Mouse (Mus musculus) forebrain, embryonic 12.5 days (tissue): ENCODE measurements at regions not wholly inside any gene's neighbourhood (a gene's known extent, or its start where the extent isn't known, plus 50 kb on each side); places are given as distances from the start of the nearest gene placed in this dataset.

Source experiments
- ATAC-seq: fragments of 200-750 bp; cut with Nextera tagmentation; 2 replicates; pipeline ENCODE4 v1.8.0; 2017; ENCODE audit warnings: moderate TSS enrichment; ENCODE audit not compliant: low FRiP score
- H3K27ac ChIP-seq: fragments of 300-500 bp; sonication (generic); 2 replicates; pipeline ENCODE4 v1.5.1; 2016; ENCODE audit warnings: mild to moderate bottlenecking
- H3K27me3 ChIP-seq: fragments of 300-500 bp; sonication (generic); 2 replicates; pipeline ENCODE4 v1.6.1; 2016; ENCODE audit warnings: mild to moderate bottlenecking
- H3K36me3 ChIP-seq: fragments of 300-500 bp; sonication (generic); replicated peaks from 2 replicates; pipeline ENCODE4 v1.6.1; 2016; ENCODE audit warnings: mild to moderate bottlenecking
- H3K4me1 ChIP-seq: fragments of 300-500 bp; sonication (generic); 2 replicates; pipeline ENCODE4 v1.6.1; 2016
- H3K4me2 ChIP-seq: fragments of 300-500 bp; sonication (generic); 2 replicates; pipeline ENCODE4 v1.6.1; 2016; ENCODE audit warnings: mild to moderate bottlenecking, moderate library complexity
- H3K4me3 ChIP-seq: fragments of 300-500 bp; sonication (generic); replicated peaks from 2 replicates; pipeline ENCODE4 v1.5.1; 2016; ENCODE audit warnings: mild to moderate bottlenecking
- H3K9ac ChIP-seq: fragments of 300-500 bp; sonication (generic); 2 replicates; pipeline ENCODE4 v1.6.1; 2016; ENCODE audit warnings: mild to moderate bottlenecking
- H3K9me3 ChIP-seq: fragments of 300-500 bp; sonication (generic); 2 replicates; pipeline ENCODE4 v1.6.1; 2016
- WGBS: fragments of 180-500 bp; shearing (Covaris S2); methylation state at CpG from one replicate; pipeline ENCODE4 v1.1.7; 2016; 5-methylcytosine and 5-hydroxymethylcytosine counted together

GRCm38 (mm10) chr2:148148272-148148671, 101.5 kb upstream of the Foxa2 start:
- Histone ChIP-seq H3K4me2 (no peak overlapping the region), H3K4me1 (no peaks in the 10 kb centered on the region), H3K27me3 (no peaks in the 10 kb centered on the region), H3K9me3 (no peaks in the 10 kb centered on the region), H3K9ac (no peak overlapping the region), H3K27ac (no peak overlapping the region), H3K4me3 (no peak overlapping the region), H3K36me3 (no peaks in the 10 kb centered on the region)
- no peak for ATAC-seq

GRCm38 (mm10) chr2:148149426-148149825, 102.7 kb upstream of the Foxa2 start:
- H3K4me2 ChIP-seq: no peak overlapping the region
- no peak overlapping the region for H3K4me3 ChIP-seq
- H3K9ac ChIP-seq: no peak overlapping the region
- H3K27me3 ChIP-seq: no peaks in the 10 kb centered on the region
- H3K9me3 ChIP-seq: no peaks in the 10 kb centered on the region
- no peaks in the 10 kb centered on the region for H3K4me1 ChIP-seq
- no peak for ATAC-seq
- no peak overlapping the region for H3K27ac ChIP-seq
- H3K36me3 ChIP-seq: no peaks in the 10 kb centered on the region
- 82% methylated on average over 1 of the region's 1 CpGs for WGBS

DNA sequence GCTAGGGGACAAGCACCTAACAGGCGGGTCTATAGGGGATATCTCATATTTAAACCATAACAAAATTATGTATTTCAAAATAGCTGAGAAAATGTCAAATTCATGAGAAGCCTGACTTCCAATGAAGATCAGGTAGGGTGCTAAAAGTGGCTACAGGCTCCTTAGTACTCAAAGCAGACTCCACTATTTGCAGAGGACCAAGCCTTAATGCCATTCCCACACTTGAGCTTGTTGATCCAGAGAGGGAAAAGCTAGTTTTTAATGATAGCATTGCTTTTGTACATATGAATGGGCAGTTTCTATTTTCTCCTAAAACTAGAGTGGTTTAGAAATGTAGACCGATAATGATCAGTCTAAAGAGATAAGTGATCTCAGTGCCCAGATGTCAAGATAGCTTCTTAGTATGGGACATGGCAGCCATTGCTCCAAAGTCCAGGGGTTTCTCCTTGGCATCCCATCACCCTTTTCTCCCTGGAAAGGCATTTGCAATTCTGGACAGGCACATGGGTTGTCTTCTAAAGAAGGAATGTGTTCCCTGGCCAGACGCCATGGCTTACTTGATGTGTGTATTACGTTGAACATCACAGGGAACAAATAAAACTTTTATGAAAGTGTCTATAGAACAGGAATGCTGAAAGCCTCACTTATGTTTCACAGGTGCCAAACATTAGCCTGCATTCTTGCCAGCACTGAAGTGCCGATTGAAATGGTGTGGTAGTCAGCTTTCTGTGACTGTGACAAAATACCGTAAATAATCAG, 106.9 kb upstream of the Foxa2 start:
- Histone ChIP-seq H3K27me3 (no peaks in the 10 kb centered on the region), H3K36me3 (no peaks in the 10 kb centered on the region), H3K27ac (no peak overlapping the region), H3K4me1 (no peaks in the 10 kb centered on the region), H3K4me3 (no peak overlapping the region), H3K9ac (no peak overlapping the region), H3K9me3 (no peaks in the 10 kb centered on the region), H3K4me2 (no peak overlapping the region)
- no peak for ATAC-seq
- 87% methylated on average over 6 of the region's 6 CpGs for WGBS

DNA sequence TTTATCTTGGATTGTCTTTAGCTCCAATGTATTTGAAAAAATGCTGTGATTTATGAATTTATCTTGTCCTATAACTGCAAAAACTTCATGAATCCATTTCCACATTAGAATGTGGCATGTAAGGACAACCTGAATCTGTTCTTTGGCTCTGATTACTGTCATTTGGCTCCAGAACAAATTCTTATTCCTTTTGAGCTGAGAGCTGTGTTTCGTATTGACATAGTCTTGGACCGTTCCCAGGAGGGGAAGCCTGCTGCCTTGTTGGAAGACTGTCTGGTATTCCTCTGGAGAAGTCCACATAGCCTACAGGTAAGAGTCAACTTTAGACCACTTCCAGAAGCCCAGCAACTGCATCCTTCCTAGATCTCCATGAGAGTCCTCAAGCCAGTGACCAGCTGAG, 109.4 kb upstream of the Foxa2 start:
- Histone ChIP-seq H3K27me3 (no peaks in the 10 kb centered on the region), H3K4me2 (no peak overlapping the region), H3K9ac (no peak overlapping the region), H3K4me3 (no peak overlapping the region), H3K36me3 (no peaks in the 10 kb centered on the region), H3K27ac (no peak overlapping the region), H3K9me3 (no peaks in the 10 kb centered on the region), H3K4me1 (no peaks in the 10 kb centered on the region)
- WGBS: 95% methylated on average over 2 of the region's 2 CpGs
- no peak for ATAC-seq

GRCm38 (mm10) chr2:148159028-148159600, 112.3 kb upstream of the Foxa2 start:
- H3K27ac ChIP-seq: no peak overlapping the region
- no peak for ATAC-seq
- no peak overlapping the region for H3K4me3 ChIP-seq
- no peak overlapping the region for H3K9ac ChIP-seq
- no peaks in the 10 kb centered on the region for H3K27me3 ChIP-seq
- H3K4me2 ChIP-seq: no peak overlapping the region
- 68% methylated on average over 8 of the region's 8 CpGs for WGBS
- H3K4me1 ChIP-seq: 0 out of 2 replicates have a peak, but pooled peaks cover 5% of the 10 kb centered on the region
- H3K36me3 ChIP-seq: no peaks in the 10 kb centered on the region
- no peaks in the 10 kb centered on the region for H3K9me3 ChIP-seq

GRCm38 (mm10) chr2:148160997-148161396, 114.2 kb upstream of the Foxa2 start:
- H3K36me3 ChIP-seq: no peaks in the 10 kb centered on the region
- WGBS: 95% methylated on average over 12 of the region's 12 CpGs
- H3K27ac ChIP-seq: no peak overlapping the region
- H3K4me1 ChIP-seq: 0 out of 2 replicates have a peak, but pooled peaks cover 5% of the 10 kb centered on the region
- H3K9ac ChIP-seq: no peak overlapping the region
- no peaks in the 10 kb centered on the region for H3K27me3 ChIP-seq
- no peak overlapping the region for H3K4me3 ChIP-seq
- H3K4me2 ChIP-seq: no peak overlapping the region
- no peaks in the 10 kb centered on the region for H3K9me3 ChIP-seq
- ATAC-seq: no peak

GRCm38 (mm10) chr2:148161966-148162365, 115.2 kb upstream of the Foxa2 start:
- H3K4me2 ChIP-seq: no peak overlapping the region
- 0 out of 2 replicates have a peak, but pooled peaks cover 5% of the 10 kb centered on the region for H3K4me1 ChIP-seq
- no peak overlapping the region for H3K4me3 ChIP-seq
- H3K27ac ChIP-seq: no peak overlapping the region
- H3K27me3 ChIP-seq: no peaks in the 10 kb centered on the region
- H3K9ac ChIP-seq: no peak overlapping the region
- no peaks in the 10 kb centered on the region for H3K36me3 ChIP-seq
- no peak for ATAC-seq
- no peaks in the 10 kb centered on the region for H3K9me3 ChIP-seq
- 32% methylated on average over 1 of the region's 1 CpGs for WGBS

DNA sequence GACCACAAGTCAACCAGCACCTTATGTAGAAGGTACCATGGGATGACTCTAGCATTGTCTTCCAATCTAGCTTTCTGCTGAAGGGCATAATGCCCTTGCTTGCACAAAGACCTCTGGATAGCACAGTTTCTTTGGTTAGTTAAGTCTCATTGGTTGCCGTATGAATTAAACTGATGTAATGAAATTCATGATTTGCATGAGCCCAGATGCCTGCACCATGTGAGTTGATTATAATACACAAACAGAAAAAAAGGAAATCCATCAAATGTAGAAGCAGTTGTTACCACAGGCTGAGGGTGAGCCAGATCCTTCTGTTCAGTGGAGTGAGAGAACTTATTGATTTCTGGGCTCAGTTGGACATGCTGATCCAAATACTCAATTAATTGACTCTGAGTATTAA, 115.8 kb upstream of the Foxa2 start:
- no peak for ATAC-seq
- WGBS: 91% methylated on average over 1 of the region's 1 CpGs

GRCm38 (mm10) chr2:148171113-148171512, 124.3 kb upstream of the Foxa2 start:
- H3K4me1 ChIP-seq: no peaks in the 10 kb centered on the region
- H3K27me3 ChIP-seq: no peaks in the 10 kb centered on the region
- 82% methylated on average over 4 of the region's 4 CpGs for WGBS
- no peaks in the 10 kb centered on the region for H3K9me3 ChIP-seq
- no peak for ATAC-seq
- no peak overlapping the region for H3K27ac ChIP-seq
- no peaks in the 10 kb centered on the region for H3K36me3 ChIP-seq
- no peak overlapping the region for H3K4me2 ChIP-seq
- no peak overlapping the region for H3K9ac ChIP-seq
- no peak overlapping the region for H3K4me3 ChIP-seq

More for the DNA sequence above, 115.8 kb upstream of the Foxa2 start:
- no peak overlapping the region for H3K27ac ChIP-seq
- no peak overlapping the region for H3K4me3 ChIP-seq
- H3K9ac ChIP-seq: no peak overlapping the region
- H3K27me3 ChIP-seq: no peaks in the 10 kb centered on the region
- H3K4me2 ChIP-seq: no peak overlapping the region
- H3K9me3 ChIP-seq: no peaks in the 10 kb centered on the region
- H3K36me3 ChIP-seq: no peaks in the 10 kb centered on the region
- 0 out of 2 replicates have a peak, but pooled peaks cover 5% of the 10 kb centered on the region for H3K4me1 ChIP-seq

GRCm38 (mm10) chr2:148171699-148172098, 124.9 kb upstream of the Foxa2 start:
- H3K9ac ChIP-seq: no peak overlapping the region
- no peaks in the 10 kb centered on the region for H3K9me3 ChIP-seq
- H3K4me3 ChIP-seq: no peak overlapping the region
- H3K4me2 ChIP-seq: no peak overlapping the region
- H3K27ac ChIP-seq: no peak overlapping the region
- WGBS: 52% methylated on average over 1 of the region's 1 CpGs
- no peaks in the 10 kb centered on the region for H3K36me3 ChIP-seq
- no peak for ATAC-seq
- no peaks in the 10 kb centered on the region for H3K4me1 ChIP-seq
- H3K27me3 ChIP-seq: no peaks in the 10 kb centered on the region

- WGBS: 81% methylated on average over 8 of the region's 8 CpGs
- H3K9me3 ChIP-seq: no peaks in the 10 kb centered on the region
- no peak overlapping the region for H3K4me2 ChIP-seq
- no peak overlapping the region for H3K27ac ChIP-seq
- H3K27me3 ChIP-seq: no peaks in the 10 kb centered on the region
- no peaks in the 10 kb centered on the region for H3K36me3 ChIP-seq
- H3K4me1 ChIP-seq: no peaks in the 10 kb centered on the region
- no peak overlapping the region for H3K9ac ChIP-seq
- no peak for ATAC-seq
- no peak overlapping the region for H3K4me3 ChIP-seq
Measured at GRCm38 (mm10) chr2:148175251-148175927, 128.6 kb upstream of the Foxa2 start.

DNA sequence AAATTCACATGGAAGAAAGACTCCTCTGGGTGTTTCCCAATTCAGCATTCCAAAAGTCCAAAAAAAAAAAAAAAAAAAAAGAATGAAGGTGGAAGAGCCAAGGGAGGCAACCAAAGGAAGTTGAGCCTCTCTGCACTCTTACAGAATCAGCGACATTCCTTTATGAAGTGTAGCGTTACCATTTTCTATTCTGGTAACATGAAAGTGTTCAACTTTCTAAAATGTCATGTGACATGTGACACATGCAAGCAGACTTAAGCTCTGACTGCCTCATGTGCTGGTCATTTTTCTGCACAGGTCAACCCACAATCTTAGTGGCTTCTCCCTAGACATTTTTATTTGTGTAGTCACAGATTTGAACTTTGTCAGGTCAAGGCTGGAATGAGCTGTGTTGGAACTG, 133.5 kb upstream of the Foxa2 start:
- no peak for ATAC-seq
- 84% methylated on average over 2 of the region's 2 CpGs for WGBS
- Histone ChIP-seq H3K9ac (no peak overlapping the region), H3K27me3 (no peaks in the 10 kb centered on the region), H3K27ac (no peak overlapping the region), H3K36me3 (no peaks in the 10 kb centered on the region), H3K4me2 (no peak overlapping the region), H3K9me3 (no peaks in the 10 kb centered on the region), H3K4me3 (no peak overlapping the region), H3K4me1 (no peaks in the 10 kb centered on the region)

DNA sequence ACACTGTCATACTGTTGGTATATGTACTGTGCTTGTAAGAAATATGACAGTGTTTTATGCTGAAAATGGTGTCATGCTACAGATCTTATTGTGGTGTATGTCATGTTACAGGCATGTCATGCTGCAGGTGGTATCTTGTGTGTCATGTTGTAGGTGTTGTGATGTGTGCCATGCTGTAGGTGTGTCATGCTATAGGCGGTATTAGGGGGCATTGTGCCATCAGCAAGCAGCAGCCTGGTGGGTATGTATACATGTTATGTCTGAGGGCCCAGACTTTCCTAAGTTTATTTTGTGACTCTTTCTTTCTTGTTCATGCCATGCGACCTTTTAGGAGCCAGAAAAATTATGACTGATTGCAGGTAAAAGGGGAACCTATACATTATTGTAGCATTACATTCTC, 134.7 kb upstream of the Foxa2 start:
- Histone ChIP-seq H3K9me3 (no peaks in the 10 kb centered on the region), H3K4me2 (no peak overlapping the region), H3K9ac (no peak overlapping the region), H3K4me3 (no peak overlapping the region), H3K27ac (no peak overlapping the region), H3K4me1 (no peaks in the 10 kb centered on the region), H3K27me3 (no peaks in the 10 kb centered on the region), H3K36me3 (no peaks in the 10 kb centered on the region)
- 92% methylated on average over 2 of the region's 2 CpGs for WGBS
- no peak for ATAC-seq
